Mouse (Mus musculus): Measurements from ENCODE around the gene Idi1. TPM values are rescaled to one million over a fixed set of nuclear protein-coding genes. Genes with fewer than 3 reads are reported as not detected.

Gene Idi1
- polyA plus RNA-seq, 1 experiment from 2014 or later, result 125 TPM

GRCm38 (mm10) chr13:8849311-8849710 lies 36.0 kb upstream of the Idi1 start:
- Histone ChIP-seq H3K27me3 (ENCODE audit: control insufficient read depth, insufficient read depth, low read length) (no peaks in the 10 kb centered on the region), H3K4me2 (ENCODE audit: low read depth, low read length) (no peak overlapping the region), H3K9ac (replicated peaks; ENCODE audit: low read length) (no peak overlapping the region), H3K9me3 (replicated peaks; ENCODE audit: control insufficient read depth, low read length) (no peaks in the 10 kb centered on the region), H3K27ac (replicated peaks; ENCODE audit: low read depth, low read length) (no peak overlapping the region), H3K4me3 (ENCODE audit: low read depth, low read length) (no peak overlapping the region), H3K4me1 (ENCODE audit: control insufficient read depth, insufficient read depth, low read length) (no peaks in the 10 kb centered on the region), H3K36me3 (replicated peaks; ENCODE audit: control insufficient read depth, insufficient read depth, low read depth, low read length) (no peaks in the 10 kb centered on the region)
- DNase-seq (ENCODE audit: low spot score) (no peak), ATAC-seq (replicated peaks; ENCODE audit: insufficient number of reproducible peaks, low FRiP score, low TSS enrichment, low read depth) (no peak)
- WGBS, result 78% methylated on average over 1 of the region's 1 CpGs

DNA sequence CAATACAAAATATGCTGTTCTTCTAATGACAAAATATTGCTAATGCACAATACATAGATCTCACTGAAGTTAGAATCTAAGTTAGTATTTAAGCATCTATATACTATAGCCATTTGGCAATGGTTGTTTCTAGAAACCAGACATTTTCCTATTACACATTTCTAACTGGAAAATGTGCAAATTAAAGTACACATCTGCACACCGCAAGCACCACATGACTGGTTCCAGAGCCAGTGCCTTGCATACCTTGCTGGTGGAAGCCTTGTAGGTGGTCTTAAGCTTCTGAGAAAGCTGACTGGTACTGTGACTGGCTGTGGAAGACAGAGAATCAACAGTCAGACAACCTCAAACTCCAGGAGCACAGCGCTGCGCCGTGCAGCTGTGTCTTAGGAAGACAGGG lies 31.9 kb upstream of the Idi1 start:
- 93% methylated on average over 4 of the region's 4 CpGs for WGBS
- ATAC-seq (replicated peaks; ENCODE audit: insufficient number of reproducible peaks, low FRiP score, low TSS enrichment, low read depth) (no peak), DNase-seq (ENCODE audit: low spot score) (no peak)
- H3K4me3 ChIP-seq (ENCODE audit: low read depth, low read length), result no peak overlapping the region
- no peaks in the 10 kb centered on the region for H3K36me3 ChIP-seq (replicated peaks; ENCODE audit: control insufficient read depth, insufficient read depth, low read depth, low read length)
- H3K9ac ChIP-seq (replicated peaks; ENCODE audit: low read length), result no peak overlapping the region
- no peaks in the 10 kb centered on the region for H3K4me1 ChIP-seq (ENCODE audit: control insufficient read depth, insufficient read depth, low read length)
- H3K27me3 ChIP-seq (ENCODE audit: control insufficient read depth, insufficient read depth, low read length), result no peaks in the 10 kb centered on the region
- no peak overlapping the region for H3K4me2 ChIP-seq (ENCODE audit: low read depth, low read length)
- H3K27ac ChIP-seq (replicated peaks; ENCODE audit: low read depth, low read length), result no peak overlapping the region
- H3K9me3 ChIP-seq (replicated peaks; ENCODE audit: control insufficient read depth, low read length), result no peaks in the 10 kb centered on the region

DNA sequence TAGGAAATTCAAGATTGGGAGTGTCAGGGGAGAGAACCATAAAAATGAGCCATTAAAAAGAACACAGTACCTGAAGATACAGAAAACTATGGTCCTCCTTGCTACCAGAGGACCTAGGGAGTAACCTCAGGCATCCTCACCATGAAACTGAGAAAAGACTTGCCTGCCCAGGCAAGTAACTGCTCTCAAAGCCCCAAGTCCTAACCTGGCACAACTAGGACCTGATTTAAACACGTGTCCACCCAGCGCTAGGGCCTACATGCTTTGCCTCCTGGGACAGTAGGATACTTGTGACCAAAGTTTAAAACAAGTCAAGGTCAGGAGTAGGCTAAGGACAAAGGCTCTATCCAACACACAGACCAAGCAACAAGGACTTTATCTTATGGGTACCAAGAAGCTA lies 30.5 kb upstream of the Idi1 start:
- no peaks in the 10 kb centered on the region for H3K9me3 ChIP-seq (replicated peaks; ENCODE audit: control insufficient read depth, low read length)
- no peak overlapping the region for H3K27ac ChIP-seq (replicated peaks; ENCODE audit: low read depth, low read length)
- H3K27me3 ChIP-seq (ENCODE audit: control insufficient read depth, insufficient read depth, low read length), result no peaks in the 10 kb centered on the region
- no peaks in the 10 kb centered on the region for H3K36me3 ChIP-seq (replicated peaks; ENCODE audit: control insufficient read depth, insufficient read depth, low read depth, low read length)
- DNase-seq (ENCODE audit: low spot score), result no peak
- no peak for ATAC-seq (replicated peaks; ENCODE audit: insufficient number of reproducible peaks, low FRiP score, low TSS enrichment, low read depth)
- WGBS, result 92% methylated on average over 2 of the region's 2 CpGs
- H3K4me1 ChIP-seq (ENCODE audit: control insufficient read depth, insufficient read depth, low read length), result no peaks in the 10 kb centered on the region
- no peak overlapping the region for H3K4me3 ChIP-seq (ENCODE audit: low read depth, low read length)
- H3K4me2 ChIP-seq (ENCODE audit: low read depth, low read length), result no peak overlapping the region
- no peak overlapping the region for H3K9ac ChIP-seq (replicated peaks; ENCODE audit: low read length)

DNA sequence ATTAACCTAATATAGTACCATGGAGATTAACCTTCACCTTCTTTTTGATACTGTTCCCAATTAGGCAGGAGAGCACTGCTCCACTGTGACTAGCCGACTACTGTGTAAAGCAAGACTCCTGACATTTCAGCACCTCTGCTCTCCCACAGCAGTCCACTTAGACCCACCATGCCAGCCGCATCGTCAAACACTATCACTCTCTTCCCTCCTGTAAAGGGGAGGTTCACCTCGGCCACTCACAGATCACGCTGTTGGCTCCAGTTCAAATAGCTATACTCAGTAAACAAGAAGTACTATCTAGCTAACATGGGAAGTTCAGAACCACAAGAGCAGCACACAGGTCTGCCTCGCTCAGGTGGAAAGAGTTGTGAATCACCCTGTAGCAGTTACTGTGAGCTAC lies 26.8 kb upstream of the Idi1 start:
- no peak overlapping the region for H3K4me2 ChIP-seq (ENCODE audit: low read depth, low read length)
- DNase-seq (ENCODE audit: low spot score) (no peak), ATAC-seq (replicated peaks; ENCODE audit: insufficient number of reproducible peaks, low FRiP score, low TSS enrichment, low read depth) (no peak)
- H3K36me3 ChIP-seq (replicated peaks; ENCODE audit: control insufficient read depth, insufficient read depth, low read depth, low read length), result no peaks in the 10 kb centered on the region
- no peaks in the 10 kb centered on the region for H3K9me3 ChIP-seq (replicated peaks; ENCODE audit: control insufficient read depth, low read length)
- H3K4me1 ChIP-seq (ENCODE audit: control insufficient read depth, insufficient read depth, low read length), result no peaks in the 10 kb centered on the region
- H3K4me3 ChIP-seq (ENCODE audit: low read depth, low read length), result no peak overlapping the region
- no peak overlapping the region for H3K27ac ChIP-seq (replicated peaks; ENCODE audit: low read depth, low read length)
- no peak overlapping the region for H3K9ac ChIP-seq (replicated peaks; ENCODE audit: low read length)
- WGBS, result 91% methylated on average over 6 of the region's 6 CpGs
- no peaks in the 10 kb centered on the region for H3K27me3 ChIP-seq (ENCODE audit: control insufficient read depth, insufficient read depth, low read length)

- 94% methylated on average over 9 of the region's 9 CpGs for WGBS
- DNase-seq (ENCODE audit: low spot score) (no peak), ATAC-seq (replicated peaks; ENCODE audit: insufficient number of reproducible peaks, low FRiP score, low TSS enrichment, low read depth) (no peak)
- no peak overlapping the region for H3K9ac ChIP-seq (replicated peaks; ENCODE audit: low read length)
- no peak overlapping the region for H3K27ac ChIP-seq (replicated peaks; ENCODE audit: low read depth, low read length)
- no peak overlapping the region for H3K4me2 ChIP-seq (ENCODE audit: low read depth, low read length)
- H3K27me3 ChIP-seq (ENCODE audit: control insufficient read depth, insufficient read depth, low read length), result no peaks in the 10 kb centered on the region
- H3K4me3 ChIP-seq (ENCODE audit: low read depth, low read length), result no peak overlapping the region
- no peaks in the 10 kb centered on the region for H3K9me3 ChIP-seq (replicated peaks; ENCODE audit: control insufficient read depth, low read length)
- no peaks in the 10 kb centered on the region for H3K4me1 ChIP-seq (ENCODE audit: control insufficient read depth, insufficient read depth, low read length)
- H3K36me3 ChIP-seq (replicated peaks; ENCODE audit: control insufficient read depth, insufficient read depth, low read depth, low read length), result no peaks in the 10 kb centered on the region
Observed at GRCm38 (mm10) chr13:8860861-8861260, 24.4 kb upstream of the Idi1 start.

- no peaks in the 10 kb centered on the region for H3K9me3 ChIP-seq (replicated peaks; ENCODE audit: control insufficient read depth, low read length)
- ATAC-seq (replicated peaks; ENCODE audit: insufficient number of reproducible peaks, low FRiP score, low TSS enrichment, low read depth), result no peak
- H3K4me2 ChIP-seq (ENCODE audit: low read depth, low read length), result no peak overlapping the region
- no peaks in the 10 kb centered on the region for H3K27me3 ChIP-seq (ENCODE audit: control insufficient read depth, insufficient read depth, low read length)
- no peak overlapping the region for H3K27ac ChIP-seq (replicated peaks; ENCODE audit: low read depth, low read length)
- no peaks in the 10 kb centered on the region for H3K4me1 ChIP-seq (ENCODE audit: control insufficient read depth, insufficient read depth, low read length)
- DNase-seq (ENCODE audit: low spot score), result no peak
- no peak overlapping the region for H3K4me3 ChIP-seq (ENCODE audit: low read depth, low read length)
- WGBS, result 84% methylated on average over 3 of the region's 3 CpGs
- H3K9ac ChIP-seq (replicated peaks; ENCODE audit: low read length), result no peak overlapping the region
- H3K36me3 ChIP-seq (replicated peaks; ENCODE audit: control insufficient read depth, insufficient read depth, low read depth, low read length), result no peaks in the 10 kb centered on the region
Observed at GRCm38 (mm10) chr13:8864990-8865389, 20.3 kb upstream of the Idi1 start.

DNA sequence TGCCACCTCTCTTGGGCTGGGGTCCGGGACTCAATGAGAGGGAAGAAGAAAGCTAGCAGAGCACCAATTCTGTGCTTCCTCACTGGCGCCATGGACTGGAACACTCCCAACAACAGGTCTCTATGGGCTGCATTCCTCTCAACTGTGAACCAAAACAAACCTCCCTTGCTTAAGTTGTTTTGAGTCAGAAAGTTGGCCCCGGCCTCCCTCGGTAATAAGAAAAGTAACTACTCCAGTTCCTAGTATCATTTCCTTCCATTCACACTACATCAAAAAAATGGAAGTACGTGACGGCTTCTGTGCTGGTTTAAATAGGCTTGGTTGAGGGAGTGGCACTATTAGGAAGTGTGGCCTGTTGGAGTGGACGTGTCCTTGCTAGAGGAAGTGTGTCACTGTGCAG lies 18.7 kb upstream of the Idi1 start:
- Histone ChIP-seq H3K36me3 (replicated peaks; ENCODE audit: control insufficient read depth, insufficient read depth, low read depth, low read length) (no peaks in the 10 kb centered on the region), H3K27me3 (ENCODE audit: control insufficient read depth, insufficient read depth, low read length) (no peaks in the 10 kb centered on the region), H3K4me2 (ENCODE audit: low read depth, low read length) (no peak overlapping the region), H3K9ac (replicated peaks; ENCODE audit: low read length) (no peak overlapping the region), H3K27ac (replicated peaks; ENCODE audit: low read depth, low read length) (no peak overlapping the region), H3K4me3 (ENCODE audit: low read depth, low read length) (no peak overlapping the region), H3K4me1 (ENCODE audit: control insufficient read depth, insufficient read depth, low read length) (no peaks in the 10 kb centered on the region), H3K9me3 (replicated peaks; ENCODE audit: control insufficient read depth, low read length) (no peaks in the 10 kb centered on the region)
- DNase-seq (ENCODE audit: low spot score) (no peak), ATAC-seq (replicated peaks; ENCODE audit: insufficient number of reproducible peaks, low FRiP score, low TSS enrichment, low read depth) (no peak)
- 91% methylated on average over 7 of the region's 7 CpGs for WGBS

DNA sequence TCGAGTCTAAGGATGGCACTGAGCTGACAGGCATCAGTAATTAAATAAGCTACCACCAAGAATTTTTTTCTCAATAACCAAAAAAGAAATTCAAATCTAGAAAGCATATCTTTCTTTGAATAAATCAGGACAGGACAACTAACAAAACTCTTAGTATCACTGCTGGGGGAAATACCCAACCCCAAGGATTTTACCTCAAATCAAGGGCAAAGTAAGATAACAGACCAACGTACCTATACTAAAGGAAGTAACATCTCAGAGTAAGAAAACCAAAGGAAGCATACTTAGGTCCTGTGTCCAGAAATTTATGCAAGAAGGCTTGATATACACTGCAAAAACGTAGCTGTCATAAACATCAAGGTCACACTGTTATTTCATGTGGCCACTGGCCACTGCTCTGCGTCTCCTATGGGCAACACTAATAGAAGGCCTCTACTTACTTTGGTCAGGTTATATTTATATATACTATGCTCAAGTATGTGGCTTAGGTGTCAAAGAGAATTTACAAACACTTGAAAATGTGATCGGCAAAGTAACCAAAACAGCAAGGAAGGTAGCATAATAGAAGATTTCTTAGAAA lies 15.6 kb upstream of the Idi1 start:
- 75% methylated on average over 5 of the region's 5 CpGs for WGBS
- DNase-seq (ENCODE audit: low spot score), result no peak
- no peaks in the 10 kb centered on the region for H3K36me3 ChIP-seq (replicated peaks; ENCODE audit: control insufficient read depth, insufficient read depth, low read depth, low read length)
- H3K9ac ChIP-seq (replicated peaks; ENCODE audit: low read length), result peak overlapping the region; percentile 85
- no peak overlapping the region for H3K27ac ChIP-seq (replicated peaks; ENCODE audit: low read depth, low read length)
- H3K4me1 ChIP-seq (ENCODE audit: control insufficient read depth, insufficient read depth, low read length), result no peaks in the 10 kb centered on the region
- H3K4me2 ChIP-seq (ENCODE audit: low read depth, low read length), result peak overlapping the region; percentile 68
- H3K27me3 ChIP-seq (ENCODE audit: control insufficient read depth, insufficient read depth, low read length), result no peaks in the 10 kb centered on the region
- no peak for ATAC-seq (replicated peaks; ENCODE audit: insufficient number of reproducible peaks, low FRiP score, low TSS enrichment, low read depth)
- peak overlapping the region; percentile 85 for H3K4me3 ChIP-seq (ENCODE audit: low read depth, low read length)
- no peaks in the 10 kb centered on the region for H3K9me3 ChIP-seq (replicated peaks; ENCODE audit: control insufficient read depth, low read length)
